Mouse (Mus musculus): ENCODE data around the gene Fam166a.

The Fam166a gene

DNA sequence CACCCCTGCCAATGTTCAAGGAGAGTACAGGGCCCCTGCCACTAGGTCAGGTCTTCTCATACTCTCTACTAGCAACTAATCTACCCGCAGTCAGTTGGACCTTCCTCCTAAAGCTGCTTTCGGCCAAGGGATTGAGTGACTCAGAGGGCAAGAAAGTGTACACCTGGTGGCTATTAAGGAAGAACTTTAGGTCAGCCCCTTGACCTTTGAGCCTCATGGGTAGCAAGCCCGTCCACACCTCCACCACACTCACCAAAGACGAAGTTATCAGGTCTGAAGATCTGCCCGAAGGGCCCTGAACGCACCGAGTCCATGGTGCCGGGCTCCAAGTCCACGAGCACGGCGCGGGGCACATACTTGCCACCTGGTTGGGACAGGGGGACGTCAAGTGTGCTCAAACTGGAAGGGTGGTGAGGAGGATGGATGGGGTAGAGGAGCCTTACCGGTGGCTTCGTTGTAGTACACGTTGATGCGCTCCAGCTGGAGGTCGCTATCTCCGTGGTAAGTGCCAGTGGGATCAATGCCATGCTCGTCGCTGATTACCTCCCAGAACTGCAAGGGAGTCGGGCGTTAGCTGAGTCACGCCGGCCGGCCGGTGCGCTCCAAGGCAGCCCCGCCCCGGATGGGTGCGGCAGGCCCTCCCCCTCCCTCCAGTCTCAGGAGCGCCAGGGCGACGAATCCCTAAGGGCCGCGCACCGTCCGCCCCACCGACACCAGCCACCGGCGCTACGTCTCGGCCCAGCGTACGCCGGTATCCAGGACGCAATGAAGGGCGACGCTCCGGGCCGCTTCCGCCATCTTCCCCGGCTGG, 5.3 kb downstream of the Fam166a start:
- peak; percentile 40 for DNase-seq (ENCODE audit: low read depth, low spot score)

DNA sequence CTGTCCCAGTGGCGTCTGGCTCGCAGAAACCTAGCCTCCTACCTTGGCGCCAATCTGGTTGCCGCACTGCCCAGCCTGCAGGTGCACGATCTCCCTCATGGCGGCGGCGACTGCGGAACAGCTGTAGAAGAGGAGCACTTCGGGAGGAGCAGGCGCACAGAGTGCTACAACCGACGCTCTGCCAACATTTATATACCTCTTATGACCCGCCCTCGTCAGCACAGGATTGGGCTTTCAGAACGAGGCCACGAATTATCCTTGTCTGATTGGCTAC, 5.9 kb downstream of the Fam166a start, which contains the start of gene Tubb4b:
Gene Tubb4b, minus strand, starts transcription at position 211 of the 274 bp plus-strand sequence.
- DNase-seq (ENCODE audit: low read depth, low spot score): no peak

DNA sequence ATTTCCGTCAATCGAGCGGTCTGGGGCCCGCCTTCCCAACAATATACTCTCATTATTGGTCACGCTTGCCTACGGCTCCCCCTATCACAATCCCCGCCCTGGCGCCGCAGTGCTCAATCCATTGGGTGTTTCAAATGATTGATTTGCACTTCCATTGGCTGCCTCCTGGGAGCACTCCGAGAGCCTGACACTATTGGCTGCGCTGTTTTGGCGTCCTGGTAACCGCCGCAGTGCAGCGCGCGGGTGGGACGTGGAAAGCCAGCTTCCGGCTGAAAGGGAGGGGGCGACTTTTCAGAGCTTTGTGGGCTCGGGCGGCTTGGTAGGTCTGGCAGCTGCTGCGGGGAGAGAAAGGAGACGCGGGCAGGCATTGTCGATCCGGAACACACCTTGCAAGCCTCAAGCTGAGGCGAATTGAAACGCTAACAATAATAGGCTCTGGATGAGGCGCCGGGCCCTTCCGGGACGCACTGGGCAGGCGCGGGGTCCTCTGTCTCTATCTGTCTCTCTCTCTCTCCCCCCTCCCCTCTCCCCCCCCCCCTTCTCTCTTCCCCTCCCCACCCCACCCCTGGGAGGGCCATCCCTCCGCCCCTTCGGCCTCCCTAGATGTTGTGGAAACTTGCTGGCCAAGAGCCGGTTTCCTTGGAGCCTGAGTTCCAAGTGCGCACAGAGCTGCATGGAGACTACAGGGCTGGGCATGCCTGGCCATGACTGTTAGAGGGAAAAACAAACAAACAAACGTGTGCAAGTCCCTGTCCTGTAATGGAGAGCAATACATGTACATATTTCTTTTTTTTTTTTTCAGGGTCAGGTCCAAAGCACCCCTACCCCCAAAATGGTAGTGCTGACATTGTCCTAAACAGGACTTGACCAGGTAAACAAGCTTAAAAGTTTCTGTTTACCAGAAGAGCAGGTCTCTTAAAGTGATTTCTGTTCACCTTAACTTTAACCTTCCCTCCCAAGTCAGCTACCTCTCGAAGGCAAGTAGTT, 6.5 kb downstream of the Fam166a start:
- peak; percentile 99 for DNase-seq (ENCODE audit: low read depth, low spot score)

DNA sequence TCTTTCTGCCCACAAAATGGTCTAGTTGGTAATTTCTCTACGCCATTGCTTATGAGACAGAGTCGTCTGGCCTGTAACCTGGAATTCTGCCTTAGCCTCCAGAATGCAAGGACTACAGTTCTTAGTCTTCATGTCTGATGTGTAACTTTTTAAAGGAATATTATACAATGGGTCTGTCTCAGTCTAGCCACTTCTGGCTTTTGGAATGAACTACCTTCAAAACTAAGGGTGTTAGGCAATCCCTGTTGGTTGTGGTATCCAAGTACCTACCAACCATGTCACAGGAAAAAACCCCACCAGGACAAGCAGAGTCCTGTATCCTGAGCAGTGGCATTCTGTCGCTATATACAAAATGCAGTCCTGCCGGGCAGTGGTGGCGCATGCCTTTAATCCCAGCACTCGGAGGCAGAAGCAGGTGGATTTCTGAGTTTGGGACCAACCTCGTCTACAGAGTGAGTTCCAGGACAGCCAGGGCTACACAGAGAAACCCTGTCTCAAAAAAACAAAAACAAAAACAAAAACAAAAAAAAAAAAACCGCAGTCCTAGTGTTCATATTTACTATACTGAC, 7.3 kb downstream of the Fam166a start:
- DNase-seq (ENCODE audit: low read depth, low spot score): no peak

DNA sequence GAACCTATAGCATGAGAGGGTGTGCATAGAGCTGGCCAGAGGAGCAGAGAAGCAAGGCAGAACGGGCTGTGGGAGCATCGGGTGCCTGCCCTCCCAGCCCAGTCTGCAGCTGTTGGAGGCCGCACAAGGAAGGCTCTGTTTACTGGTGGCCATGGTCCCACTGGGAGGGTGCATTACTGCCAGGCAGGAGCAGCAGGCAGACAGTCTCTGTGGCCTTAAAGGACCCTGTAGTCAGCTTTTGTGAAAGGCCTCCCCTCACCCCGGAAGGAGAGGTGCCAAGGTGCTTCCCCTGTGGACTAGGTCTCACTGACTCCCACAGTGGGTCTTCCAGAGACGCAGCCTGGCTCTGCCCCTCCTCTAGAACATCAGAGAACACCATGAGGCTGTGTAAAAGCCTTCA, 8.3 kb downstream of the Fam166a start:
- no peak for DNase-seq (ENCODE audit: low read depth, low spot score)

DNA sequence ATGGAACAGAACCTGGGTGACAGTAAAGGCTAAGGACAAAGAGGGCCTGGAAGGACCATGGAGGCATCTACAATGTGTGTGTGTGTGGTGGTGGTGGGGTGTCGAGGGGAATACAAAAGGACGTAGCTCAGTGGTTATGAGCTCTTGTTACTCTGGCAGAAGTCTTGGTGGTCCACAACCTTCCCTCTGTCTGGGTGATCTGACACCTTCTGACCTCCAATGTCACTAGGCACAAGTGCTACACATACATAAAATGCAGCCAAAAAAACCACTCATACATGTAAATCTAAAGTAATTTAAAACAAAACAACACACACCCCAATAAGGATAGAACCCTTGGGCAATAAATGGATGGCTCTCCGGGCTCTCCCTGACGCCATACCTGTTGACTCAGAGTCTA, 8.9 kb downstream of the Fam166a start:
- no peak for DNase-seq (ENCODE audit: low read depth, low spot score)

DNA sequence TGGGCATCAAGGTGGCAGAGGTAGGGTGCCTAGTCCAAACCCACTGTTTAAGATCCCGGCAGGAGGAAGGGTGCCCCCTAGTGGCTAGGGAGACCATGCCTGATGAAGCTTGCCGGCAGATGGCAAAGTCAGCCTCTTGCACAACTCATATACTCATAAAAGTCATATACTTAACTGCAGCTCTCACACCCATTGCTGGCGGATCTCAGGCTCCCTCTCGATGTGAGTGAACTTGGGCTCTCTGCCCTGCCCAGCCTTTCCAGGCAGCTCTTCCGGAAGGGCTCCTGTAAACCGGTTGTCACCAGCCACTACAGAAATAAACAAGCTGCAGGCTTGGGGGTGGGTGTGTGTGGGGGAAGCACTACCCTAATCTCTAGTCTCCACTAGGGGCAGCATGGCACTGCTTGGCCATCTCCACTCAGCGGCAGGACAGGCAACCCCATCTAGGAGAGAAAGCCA, 9.9 kb downstream of the Fam166a start:
- peak; percentile 81 for DNase-seq (ENCODE audit: low read depth, low spot score)

DNA sequence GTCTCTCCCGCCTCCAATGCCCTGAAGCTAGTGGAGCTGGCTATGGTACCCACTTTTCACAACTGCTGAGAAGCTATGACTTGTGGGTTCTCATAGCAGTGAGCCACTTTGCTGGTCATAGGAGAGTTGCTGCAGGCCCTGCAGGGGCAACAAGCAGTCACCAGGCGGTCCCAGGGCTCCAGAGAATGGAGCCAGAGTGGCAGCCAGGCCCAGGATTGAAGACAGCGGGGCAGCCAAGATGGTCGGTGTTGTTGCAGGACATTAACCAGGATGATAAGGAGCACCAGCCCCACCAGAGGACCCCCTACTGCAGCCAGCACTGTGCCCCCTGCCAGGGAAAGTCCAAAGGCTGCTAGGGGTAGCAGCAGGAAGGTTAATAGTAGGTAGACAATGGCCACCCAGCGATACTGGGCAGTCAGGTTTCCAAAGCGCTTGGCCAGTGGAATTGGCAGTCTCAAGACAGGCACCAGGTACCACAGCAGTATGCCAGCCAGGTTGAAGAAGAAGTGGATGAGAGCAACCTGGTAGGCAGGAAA, 10.5 kb downstream of the Fam166a start:
- no peak for DNase-seq (ENCODE audit: low read depth, low spot score)

DNA sequence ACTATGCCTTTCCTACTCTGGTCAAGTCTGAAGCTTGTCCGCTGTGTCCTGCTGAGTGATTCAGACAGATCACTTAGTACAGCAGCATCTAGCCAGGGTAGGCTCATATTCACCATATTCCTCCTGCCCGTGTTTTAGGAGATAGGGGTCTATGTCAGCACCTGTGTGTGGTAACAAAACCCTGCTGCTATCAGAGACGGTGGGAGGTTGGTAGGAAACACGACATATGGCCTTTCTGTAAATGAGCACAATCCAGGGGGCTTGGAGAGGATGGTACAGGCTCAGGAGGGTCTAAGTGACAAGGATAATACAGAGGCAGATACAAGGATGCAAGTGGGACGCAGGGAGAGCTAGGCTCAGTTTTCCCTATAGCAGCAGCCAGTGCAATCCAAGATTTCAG, 11.0 kb downstream of the Fam166a start:
- no peak for DNase-seq (ENCODE audit: low read depth, low spot score)

DNA sequence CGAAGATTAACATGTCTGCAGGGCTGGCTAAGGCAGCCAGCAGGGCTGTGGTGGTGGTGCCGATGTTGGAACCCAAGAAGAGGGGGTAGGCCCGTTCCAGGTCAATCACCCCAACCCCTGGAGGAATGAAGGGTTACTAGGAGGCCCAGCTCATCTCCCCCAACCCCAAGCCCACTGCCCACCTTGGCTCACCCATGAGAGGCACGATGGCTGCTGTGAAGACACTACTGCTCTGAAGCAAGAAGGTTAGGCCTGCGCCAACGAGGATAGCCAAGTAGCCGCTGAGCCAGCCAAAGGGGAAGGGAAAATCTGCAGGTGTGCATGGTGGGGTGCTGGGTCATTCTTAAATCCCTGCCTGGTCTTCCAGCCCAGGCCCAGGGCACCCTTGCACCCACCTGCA, 12.0 kb downstream of the Fam166a start:
- no peak for DNase-seq (ENCODE audit: low read depth, low spot score)

DNA sequence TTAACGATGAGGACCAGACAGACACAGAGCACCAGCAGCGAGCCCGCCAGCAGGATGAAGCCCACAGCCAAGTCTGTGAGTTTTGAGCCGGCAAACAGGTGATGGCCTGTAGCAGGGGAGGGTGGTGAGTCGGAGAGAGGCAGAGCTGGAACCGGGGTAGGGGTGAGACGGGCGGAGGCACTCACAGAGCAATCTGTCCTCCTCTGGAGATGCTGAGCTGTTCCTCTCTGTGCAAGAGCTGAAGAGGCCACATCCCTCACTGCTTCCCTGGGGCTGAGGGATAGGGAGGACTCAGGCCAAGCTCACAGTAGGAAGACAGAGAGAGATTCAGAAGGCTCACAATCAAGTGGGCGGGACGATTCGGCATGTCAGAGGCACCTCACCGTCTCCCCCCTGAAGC, 12.5 kb downstream of the Fam166a start:
- no peak for DNase-seq (ENCODE audit: low read depth, low spot score)

DNA sequence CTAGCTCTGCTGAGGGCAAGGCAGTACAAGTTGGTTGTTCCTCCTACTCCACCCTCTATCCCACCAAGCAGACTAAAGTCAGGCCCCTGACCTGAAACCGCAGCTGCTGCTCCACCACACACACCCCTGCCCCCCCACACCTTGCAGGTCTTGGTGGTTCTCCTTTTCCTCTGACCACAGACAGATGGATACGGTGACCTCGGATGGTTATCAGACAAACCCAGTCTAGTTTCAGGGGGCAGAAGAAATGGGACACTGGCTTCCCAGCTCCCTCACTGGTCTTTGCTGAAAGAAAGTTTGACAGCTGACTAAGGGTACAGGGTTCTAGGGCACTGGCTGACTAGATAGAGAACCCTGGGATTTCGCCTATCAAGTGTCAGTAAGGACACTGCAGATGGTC, 14.9 kb downstream of the Fam166a start:
- no peak for DNase-seq (ENCODE audit: low read depth, low spot score)

DNA sequence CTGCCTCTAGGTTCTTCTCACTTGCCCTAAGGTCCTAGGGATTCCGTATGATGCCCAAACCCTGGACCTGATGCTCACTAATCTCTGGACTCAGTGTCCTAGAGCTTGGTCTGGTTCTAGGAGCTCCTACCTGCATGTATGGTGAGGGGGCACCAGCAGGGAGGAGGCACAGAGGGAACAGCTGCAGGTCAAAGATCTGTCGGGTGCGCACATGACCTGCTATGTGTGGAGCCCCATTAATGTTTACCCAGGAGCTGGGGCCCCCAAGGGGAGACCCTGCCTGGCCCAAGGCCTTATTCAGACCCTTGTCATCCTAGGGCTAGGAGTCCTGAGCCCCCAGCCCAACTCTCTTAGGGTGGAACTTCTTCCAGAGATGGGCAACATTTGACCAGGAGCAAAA, 15.5 kb downstream of the Fam166a start, which contains the start of gene Slc34a3:
Gene Slc34a3, minus strand, starts transcription at position 315 of the 400 bp plus-strand sequence.
- no peak for DNase-seq (ENCODE audit: low read depth, low spot score)

DNA sequence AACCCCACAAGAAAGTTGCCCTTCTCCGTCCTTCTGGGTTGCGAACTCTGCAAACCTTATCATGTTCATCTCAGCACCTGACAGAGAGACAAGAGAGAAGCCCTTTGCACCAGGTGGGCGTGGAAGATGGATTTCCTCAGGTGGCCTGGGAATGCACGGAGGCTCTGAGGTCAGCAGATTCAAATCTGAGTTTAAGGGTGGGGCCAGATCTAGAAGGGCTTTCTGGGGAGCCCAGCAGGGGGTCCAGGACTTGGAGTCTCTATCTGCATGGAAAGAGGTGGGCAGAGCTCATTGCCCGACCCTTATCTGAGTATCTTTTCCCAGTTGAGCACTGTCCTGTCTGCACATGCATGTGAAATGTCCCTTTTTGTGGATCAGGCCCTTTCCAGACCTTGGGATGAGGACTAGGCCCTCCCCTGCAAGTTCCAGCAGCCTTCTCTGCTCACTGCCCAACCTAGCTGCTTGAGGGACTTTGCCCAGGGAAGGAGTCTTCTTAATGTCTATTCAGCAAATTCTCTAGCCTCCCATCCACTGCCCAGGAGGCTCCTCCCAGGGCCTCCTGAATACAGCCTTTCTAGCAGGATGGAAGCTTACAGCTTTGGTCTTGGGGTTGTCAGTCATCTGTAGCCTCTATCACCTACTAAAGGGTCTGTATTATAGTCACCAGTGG, 16.1 kb downstream of the Fam166a start:
- no peak for DNase-seq (ENCODE audit: low read depth, low spot score)

DNA sequence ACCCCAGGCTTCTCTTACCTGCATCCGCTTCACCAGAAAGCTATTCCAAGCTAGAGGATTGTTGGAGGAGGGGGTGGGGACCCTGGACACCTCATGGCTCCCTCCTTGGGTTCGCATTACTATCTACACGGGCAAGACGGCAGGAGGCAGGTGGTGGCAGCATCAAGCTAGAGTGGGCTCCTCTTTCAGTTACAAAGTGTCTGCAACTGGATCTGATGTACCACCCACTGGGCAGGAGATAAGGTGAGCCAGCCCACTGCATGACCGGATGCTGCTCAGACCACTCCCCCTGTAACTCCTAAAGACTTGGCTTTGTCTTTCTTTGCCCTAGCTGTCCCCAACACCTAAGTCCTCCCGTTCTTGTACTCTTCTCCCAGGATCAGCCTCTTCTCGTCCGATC, 18.1 kb downstream of the Fam166a start, which contains the start of gene Rnf224:
Gene Rnf224, minus strand, starts transcription at position 174 of the 400 bp plus-strand sequence.
- DNase-seq (ENCODE audit: low read depth, low spot score): no peak

DNA sequence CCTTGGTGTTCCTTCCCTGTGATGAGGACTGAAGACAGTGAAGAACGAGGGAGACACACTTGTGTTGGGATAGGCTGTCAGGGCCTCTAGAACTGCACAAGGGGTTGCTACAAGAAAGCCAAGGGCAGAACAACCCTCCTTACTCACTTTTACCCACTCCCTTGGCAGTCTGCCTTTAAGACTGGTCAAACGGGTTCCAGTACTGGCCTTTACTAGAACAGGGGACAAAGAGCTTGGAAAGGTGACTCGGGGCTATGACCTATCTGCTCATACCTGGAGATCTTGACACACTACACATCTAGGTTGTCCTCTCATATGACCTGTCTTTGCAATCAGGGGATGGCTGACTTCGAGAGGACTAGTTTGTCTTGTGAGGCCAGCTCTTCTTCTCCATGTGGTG, 19.0 kb downstream of the Fam166a start:
- no peak for DNase-seq (ENCODE audit: low read depth, low spot score)

DNA sequence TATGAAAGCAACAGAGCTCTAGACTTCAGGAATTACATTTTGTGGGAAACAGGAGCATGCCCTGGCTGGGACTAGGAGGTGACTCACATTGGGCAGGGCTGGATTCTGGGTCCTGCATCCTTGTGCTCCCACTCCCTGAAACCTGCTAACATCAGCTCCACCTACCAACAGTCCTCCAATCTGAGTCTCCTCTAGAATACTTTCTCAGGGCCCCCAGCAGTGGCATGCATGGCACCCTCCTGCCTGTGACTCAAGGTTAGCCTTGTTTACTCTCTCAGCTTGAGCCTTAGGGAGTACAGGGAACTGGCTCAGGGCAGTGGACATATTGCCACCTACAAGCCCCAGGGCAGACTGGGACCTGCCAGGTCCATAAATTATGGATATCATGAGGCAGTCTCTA, 19.6 kb downstream of the Fam166a start:
- DNase-seq (ENCODE audit: low read depth, low spot score): no peak

DNA sequence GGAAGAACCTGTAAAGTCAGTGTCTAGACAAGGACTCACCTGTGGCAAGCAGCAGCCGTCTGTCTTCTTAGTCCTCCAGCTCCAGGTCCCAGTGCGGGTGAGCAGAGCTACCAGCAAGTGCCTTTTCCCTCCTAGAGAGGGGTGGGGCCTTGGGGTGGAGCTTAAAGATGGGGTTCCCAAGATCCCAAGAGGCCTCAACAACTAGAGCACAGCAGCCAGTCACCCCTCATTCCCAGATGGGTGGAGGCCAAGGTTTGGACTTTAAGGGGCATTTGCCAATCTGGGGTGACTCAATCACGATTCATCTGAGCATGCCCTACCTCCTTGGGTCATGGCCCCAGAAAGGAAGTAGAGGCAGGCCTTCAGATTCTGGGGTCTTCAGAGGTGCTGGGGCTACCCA, 21.2 kb downstream of the Fam166a start:
- DNase-seq (ENCODE audit: low read depth, low spot score): no peak

DNA sequence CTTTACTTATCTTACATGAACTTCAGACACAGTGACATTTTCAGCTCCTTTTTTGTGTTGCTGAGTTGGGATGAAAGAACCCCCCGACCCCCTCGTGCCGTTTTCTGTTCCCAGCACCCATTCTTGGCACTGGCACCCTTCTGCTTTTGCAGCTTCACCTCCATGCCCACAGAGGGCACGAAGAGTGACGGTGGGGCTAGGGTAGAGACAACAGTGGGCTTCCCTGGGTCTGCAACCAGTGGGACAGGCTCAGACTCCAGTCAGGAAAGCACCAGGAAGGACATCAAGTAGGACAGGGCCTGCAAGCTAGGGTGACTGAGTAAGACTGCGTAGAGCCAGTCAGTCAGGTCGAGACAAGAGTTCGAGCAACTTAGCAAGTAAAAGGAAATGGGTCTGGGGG, 21.8 kb downstream of the Fam166a start:
- DNase-seq (ENCODE audit: low read depth, low spot score): no peak

DNA sequence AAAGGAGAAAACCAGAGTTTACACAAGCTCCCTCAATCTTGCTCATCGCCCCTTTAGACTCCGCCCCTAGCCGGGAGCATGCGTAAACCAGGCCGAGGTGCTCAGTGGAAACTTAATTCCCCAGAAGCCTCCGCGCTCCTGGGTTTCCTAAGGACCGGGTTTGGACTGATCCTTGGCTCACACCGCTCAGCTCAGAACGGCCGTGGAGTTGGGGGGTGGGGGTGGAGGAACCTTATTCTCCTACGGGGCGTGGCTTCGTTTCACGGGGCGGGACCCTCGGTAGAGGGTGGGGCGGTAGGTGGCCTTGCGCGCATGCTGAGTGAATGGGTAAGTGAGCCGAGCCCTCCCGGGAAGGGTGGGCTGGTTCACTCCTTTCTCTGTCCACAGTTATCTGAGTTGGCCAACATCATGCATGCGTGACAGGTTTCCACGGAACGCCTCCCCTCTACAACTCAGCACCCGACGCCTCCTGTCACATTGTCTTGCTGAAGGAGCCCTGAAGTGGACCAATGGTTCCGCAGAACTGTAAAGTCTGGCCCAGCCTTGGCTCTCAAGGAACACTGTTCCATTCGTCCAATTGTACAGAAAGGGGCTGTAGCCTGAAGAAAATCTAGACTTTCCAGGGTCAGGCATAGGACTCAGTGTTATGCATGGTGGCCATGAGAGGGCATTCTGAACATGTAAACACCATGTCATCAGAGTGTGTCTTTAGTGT, 22.3 kb downstream of the Fam166a start:
- DNase-seq (ENCODE audit: low read depth, low spot score): peak; percentile 84

DNA sequence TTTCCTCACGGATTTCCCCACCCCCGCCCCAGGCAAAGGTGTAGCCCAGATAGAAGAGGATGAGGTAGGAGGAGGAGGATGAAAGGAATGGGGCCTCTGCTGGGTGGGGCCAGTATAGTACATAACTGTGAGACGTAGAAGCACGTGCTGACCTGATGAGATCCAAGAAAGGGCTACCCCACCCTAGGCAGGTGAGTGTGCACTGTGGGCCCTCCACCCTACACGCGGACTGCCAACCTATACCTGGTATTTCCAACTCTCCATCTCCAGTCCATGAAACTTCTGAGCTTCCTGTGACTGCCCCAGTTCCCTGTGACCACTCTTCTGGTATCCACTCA, 22.9 kb downstream of the Fam166a start:
- no peak for DNase-seq (ENCODE audit: low read depth, low spot score)

All from telencephalon, adult 2 months (tissue).